Mouse (Mus musculus) MEL (cell line): ENCODE results near the gene Tjp1.

Experiments used
- CHD1 ChIP-seq: IDR thresholded peaks from 2 replicates; pipeline ENCODE4 v1.6.1; 2012; ENCODE audit warnings: low read depth, mild to moderate bottlenecking, inconsistent platforms, low read length, improper control_type of control experiment
- CHD2 ChIP-seq: IDR thresholded peaks from 2 replicates; pipeline ENCODE4 v1.6.1; 2011; ENCODE audit warnings: low read length, improper control_type of control experiment
- CTCF ChIP-seq, 3 experiments: IDR thresholded peaks in 2 of 3; conservative IDR thresholded peaks in 1 of 3; 2 replicates each; pipeline ENCODE4 v1.5.1; 2011 to 2012; ENCODE audit warnings: low read length in 3 of 3, low read depth in 2 of 3, mild to moderate bottlenecking in 2 of 3, improper control_type of control experiment in 1 of 3, inconsistent platforms in 1 of 3, mixed read lengths in 1 of 3, moderate library complexity in 1 of 3; ENCODE audit not compliant: control insufficient read depth in 1 of 3, insufficient read depth in 1 of 3, poor library complexity in 1 of 3, severe bottlenecking in 1 of 3
- GABPA ChIP-seq: IDR thresholded peaks from 2 replicates; pipeline ENCODE4 v1.6.1; 2012; ENCODE audit warnings: low read depth, mild to moderate bottlenecking, inconsistent platforms, low read length, improper control_type of control experiment, moderate library complexity
- KAT2A ChIP-seq: conservative IDR thresholded peaks from 2 replicates; pipeline ENCODE4 v1.6.1; 2012; ENCODE audit warnings: low read depth, low read length, improper control_type of control experiment, inconsistent platforms
- POLR2A ChIP-seq, 2 experiments: IDR thresholded peaks; 2 replicates each; pipeline ENCODE4 v1.6.1; 2011 to 2012; ENCODE audit warnings: low read length in 2 of 2, mild to moderate bottlenecking in 2 of 2, control low read depth in 1 of 2, improper control_type of control experiment in 1 of 2, low read depth in 1 of 2, moderate library complexity in 1 of 2; ENCODE audit not compliant: control insufficient read depth in 1 of 2, insufficient read depth in 1 of 2, poor library complexity in 1 of 2
- TBP ChIP-seq: IDR thresholded peaks from 2 replicates; pipeline ENCODE4 v1.8.0; 2011; ENCODE audit warnings: low read depth, low read length, improper control_type of control experiment
- TCF12 ChIP-seq: IDR thresholded peaks from 2 replicates; pipeline ENCODE4 v1.6.1; 2014; ENCODE audit warnings: low read depth, mild to moderate bottlenecking, inconsistent platforms, low read length, improper control_type of control experiment, moderate library complexity

DNA sequence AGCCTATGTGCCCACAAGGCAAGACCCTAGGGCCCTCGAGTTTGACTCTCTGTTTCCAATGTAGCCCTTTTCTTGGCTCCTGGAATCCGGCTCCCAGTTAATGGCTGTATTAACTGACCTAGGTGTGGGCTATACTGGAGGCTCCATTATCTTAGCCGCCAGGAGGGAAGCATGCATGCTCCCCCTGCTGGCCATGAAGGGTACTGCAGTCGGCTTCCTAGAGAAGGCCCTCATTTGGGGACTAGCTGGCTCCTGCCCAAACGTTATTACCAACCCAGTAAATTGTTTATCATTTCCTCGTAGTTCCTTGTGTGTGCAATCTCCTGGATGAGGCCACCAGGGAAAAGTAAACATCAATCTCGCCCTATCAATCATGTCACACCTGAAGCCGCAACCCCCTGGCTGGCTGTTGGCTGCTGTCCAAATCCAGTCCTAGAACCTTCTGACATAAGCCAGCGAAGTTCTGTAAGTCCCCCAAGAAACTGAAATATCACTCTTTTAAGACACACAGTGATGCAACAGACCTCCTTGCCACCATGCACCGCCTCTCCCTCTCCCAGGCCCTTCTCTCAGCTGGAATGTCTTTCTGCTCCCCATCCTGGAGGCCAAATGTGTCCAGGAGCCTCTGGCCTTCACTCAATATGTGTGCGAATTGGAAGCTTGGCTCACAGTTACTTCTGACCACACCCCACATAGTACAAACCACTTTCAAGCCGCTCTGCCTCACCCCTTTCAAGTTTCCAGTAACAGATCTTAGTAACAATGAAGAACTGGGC lies 7.6 kb downstream of the Tjp1 start:
- TF ChIP-seq CTCF (IDR thresholded peaks at IDR 0.05 in 2 of 3, conservative IDR thresholded peaks at IDR 0.05 in 1 of 3; ENCODE audit: control insufficient read depth in 1 of 3, insufficient read depth in 1 of 3, low read depth in 2 of 3, low read length in 3 of 3, poor library complexity in 1 of 3, severe bottlenecking in 1 of 3) (peak; percentile 67 to 79 (median 70)), CHD1 (no peak), TBP (no peak), CHD2 (no peak), KAT2A (no peak), TCF12 (no peak), GABPA (no peak), POLR2A (IDR thresholded peaks at IDR 0.05; ENCODE audit: control insufficient read depth in 1 of 2, insufficient read depth in 1 of 2, low read depth in 1 of 2, low read length in 2 of 2, poor library complexity in 1 of 2) (no peak)
